In genomic region chr8:70810962-70811680, GRCm38 (mm10) we compare ENCODE assay signal across 20 mouse cellular contexts. TPM values are rescaled to one million over a fixed set of nuclear protein-coding genes. Genes with fewer than 3 reads are reported as not detected.
DNase-seq lines count a peak whose midpoint lies in the region; ATAC-seq lines count a peak whose summit lies in the region.
"Had no signal": no experiment of that assay in that cellular context is flagged by ENCODE, and none has a peak within 500 bp of the region (broad histone marks: within the 10 kb centered on the region; RNA-seq: fewer than 3 reads in every experiment).

No protein-coding gene starts in this region.

- H3K9me3 ChIP-seq in hindbrain, embryonic 12.5 days (replicated peaks) = no peaks in the 10 kb centered on the region
- no peaks in the 10 kb centered on the region for H3K9me3 ChIP-seq in forebrain, embryonic 11.5 days (ENCODE audit: control insufficient read depth, low read length)
- H3K9me3 ChIP-seq: limb, embryonic 15.5 days had no signal

- no peak overlapping the region for H3K27ac ChIP-seq in hindbrain, embryonic 12.5 days
- no peak overlapping the region for H3K27ac ChIP-seq in forebrain, embryonic 11.5 days (ENCODE audit: low read depth, low read length)
- H3K27ac ChIP-seq: hindbrain, embryonic 14.5 days; left cerebral cortex, adult 2 months; limb, embryonic 15.5 days had no signal

- no peak overlapping the region for H3K9ac ChIP-seq in hindbrain, embryonic 12.5 days
- H3K9ac ChIP-seq in forebrain, embryonic 11.5 days (ENCODE audit: low read length) = no peak overlapping the region
- H3K9ac ChIP-seq: hindbrain, embryonic 14.5 days; limb, embryonic 15.5 days had no signal

- ATAC-seq in megakaryocyte progenitor cell, adult 5-6 weeks (replicated peaks; ENCODE audit: poor library complexity) = peak; percentile 56
- ATAC-seq in hindbrain, embryonic 12.5 days (ENCODE audit: low FRiP score) = no peak
- ATAC-seq in forebrain, embryonic 11.5 days (replicated peaks; ENCODE audit: low FRiP score) = no peak; the same call in 1 of the 2 replicates

- peaks cover 37% of the 10 kb centered on the region for H3K27me3 ChIP-seq in hindbrain, embryonic 12.5 days
- no peaks in the 10 kb centered on the region; the same call in 1 of the 2 replicates for H3K27me3 ChIP-seq in forebrain, embryonic 11.5 days (ENCODE audit: control insufficient read depth, insufficient read depth, low read length)

- H3K4me1 ChIP-seq in hindbrain, embryonic 12.5 days = no peaks in the 10 kb centered on the region
- H3K4me1 ChIP-seq in forebrain, embryonic 11.5 days (replicated peaks; ENCODE audit: control insufficient read depth, insufficient read depth, low read length) = no peaks in the 10 kb centered on the region
- H3K4me1 ChIP-seq: limb, embryonic 15.5 days had no signal

- WGBS in hindbrain, embryonic 12.5 days = 74% methylated on average over 20 of the region's 20 CpGs
- WGBS in forebrain, embryonic 11.5 days = 73% methylated on average over 20 of the region's 20 CpGs

- H3K4me3 ChIP-seq in hindbrain, embryonic 12.5 days = no peak overlapping the region
- H3K4me3 ChIP-seq in forebrain, embryonic 11.5 days (ENCODE audit: low read depth, low read length) = no peak overlapping the region
- H3K4me3 ChIP-seq: erythroblast, embryonic 14.5 days; left cerebral cortex, adult 2 months; limb, embryonic 15.5 days had no signal

- H3K4me2 ChIP-seq in hindbrain, embryonic 12.5 days (replicated peaks) = no peak overlapping the region
- H3K4me2 ChIP-seq in forebrain, embryonic 11.5 days (ENCODE audit: low read depth, low read length, severe bottlenecking) = no peak overlapping the region
- H3K4me2 ChIP-seq: hindbrain, embryonic 14.5 days; limb, embryonic 15.5 days had no signal

- peak; percentile 53 for DNase-seq in CD4-positive, CD25-positive, alpha-beta regulatory T cell, adult 2 months (ENCODE audit: low read depth, low spot score)
- DNase-seq in T-cell, adult 2 months (ENCODE audit: low spot score) = peak; percentile 62
- peak; percentile 78 to 87 for DNase-seq in thymus, postnatal 36 days
- no peak for DNase-seq in forebrain, embryonic 11.5 days (ENCODE audit: low spot score)
- no peak for DNase-seq in gastrocnemius, adult 18-20 months (ENCODE audit: low spot score)
- DNase-seq: adrenal gland, adult 2 months; cerebellum, adult 2 months; embryo, embryonic 11 days; kidney, adult 9 months; lung, adult 18-20 months; right cerebral cortex, postnatal 4 days had no signal

- H3K36me3 ChIP-seq in hindbrain, embryonic 12.5 days = no peaks in the 10 kb centered on the region
- no peaks in the 10 kb centered on the region for H3K36me3 ChIP-seq in forebrain, embryonic 11.5 days (ENCODE audit: control insufficient read depth, insufficient read depth, low read length)
- H3K36me3 ChIP-seq: limb, embryonic 15.5 days had no signal

RNA-seq across cellular contexts. Expression of gene Il12rb1, which starts 2.9 kb away (rescaled TPM):
- 0.07 and 0.64 TPM in 2 replicates for total RNA-seq in megakaryocyte progenitor cell, adult 5-6 weeks (2015)
- total RNA-seq in megakaryocyte progenitor cell, adult 5-6 weeks (2017) = 1.0 and 1.7 TPM in 2 replicates
- polyA plus RNA-seq in hindbrain, embryonic 12.5 days (2016; fragmentation: Nextera tagmentation; extraction: Ambion mirVana) = not detected in 2 replicates
- polyA plus RNA-seq in forebrain, embryonic 11.5 days (2014; fragmentation: Nextera tagmentation; extraction: Ambion mirVana) = not detected in 2 replicates
- under 1 TPM in 1 of 2 experiments, not detected in 1; 0.07 TPM for total RNA-seq in gastrocnemius, adult 18-20 months (2021)
- total RNA-seq: gastrocnemius, postnatal 4 days had no signal
- polyA plus RNA-seq: heart, embryonic 14.5 days; hindbrain, embryonic 14.5 days; stomach, embryonic 14.5 days had no signal

RNA-seq across cellular contexts. Expression of gene Mast3, which starts 6.3 kb away (rescaled TPM):
- 48.7 and 50.0 TPM in 2 replicates for total RNA-seq in megakaryocyte progenitor cell, adult 5-6 weeks (2015)
- 13.9 and 16.7 TPM in 2 replicates for total RNA-seq in megakaryocyte progenitor cell, adult 5-6 weeks (2017)
- polyA plus RNA-seq in hindbrain, embryonic 12.5 days (2016; fragmentation: Nextera tagmentation; extraction: Ambion mirVana) = 16.0 and 17.7 TPM in 2 replicates
- polyA plus RNA-seq in forebrain, embryonic 11.5 days (2014; fragmentation: Nextera tagmentation; extraction: Ambion mirVana) = 15.9 and 17.4 TPM in 2 replicates
- total RNA-seq in gastrocnemius, adult 18-20 months (2021) = 1 to 10 TPM; 2.7 TPM

RNA-seq across cellular contexts. Expression of gene Arrdc2, which starts 28.4 kb away (rescaled TPM):
- 6.0 and 8.6 TPM in 2 replicates for total RNA-seq in megakaryocyte progenitor cell, adult 5-6 weeks (2015)
- 4.8 and 8.8 TPM in 2 replicates for total RNA-seq in megakaryocyte progenitor cell, adult 5-6 weeks (2017)
- 9.8 and 11.1 TPM in 2 replicates for polyA plus RNA-seq in hindbrain, embryonic 12.5 days (2016; fragmentation: Nextera tagmentation; extraction: Ambion mirVana)
- 6.3 and 7.2 TPM in 2 replicates for polyA plus RNA-seq in forebrain, embryonic 11.5 days (2014; fragmentation: Nextera tagmentation; extraction: Ambion mirVana)
- 100 to 1,000 TPM in 1 of 2 experiments, 10 to 100 TPM in 1; 58.3 to 202 TPM for total RNA-seq in gastrocnemius, adult 18-20 months (2021)

RNA-seq across cellular contexts. Expression of gene Pik3r2, which starts 34.6 kb away (rescaled TPM):
- total RNA-seq in megakaryocyte progenitor cell, adult 5-6 weeks (2015) = 5.7 and 6.0 TPM in 2 replicates
- 18.1 and 18.5 TPM in 2 replicates for total RNA-seq in megakaryocyte progenitor cell, adult 5-6 weeks (2017)
- polyA plus RNA-seq in hindbrain, embryonic 12.5 days (2016; fragmentation: Nextera tagmentation; extraction: Ambion mirVana) = 84.5 and 85.5 TPM in 2 replicates
- polyA plus RNA-seq in forebrain, embryonic 11.5 days (2014; fragmentation: Nextera tagmentation; extraction: Ambion mirVana) = 58.9 and 61.6 TPM in 2 replicates
- total RNA-seq in gastrocnemius, adult 18-20 months (2021) = 10 to 100 TPM; 13.3 to 15.1 TPM

RNA-seq across cellular contexts. Expression of gene Mpv17l2, which starts 50.4 kb away (rescaled TPM):
- 37.4 and 41.4 TPM in 2 replicates for total RNA-seq in megakaryocyte progenitor cell, adult 5-6 weeks (2015)
- 10.2 and 10.4 TPM in 2 replicates for total RNA-seq in megakaryocyte progenitor cell, adult 5-6 weeks (2017)
- 38.2 and 38.3 TPM in 2 replicates for polyA plus RNA-seq in hindbrain, embryonic 12.5 days (2016; fragmentation: Nextera tagmentation; extraction: Ambion mirVana)
- 31.0 and 34.1 TPM in 2 replicates for polyA plus RNA-seq in forebrain, embryonic 11.5 days (2014; fragmentation: Nextera tagmentation; extraction: Ambion mirVana)
- total RNA-seq in gastrocnemius, adult 18-20 months (2021) = 10 to 100 TPM; 19.9 to 20.9 TPM

Comparison
In these comparisons a context has a peak if more than half of its experiments do, and no peak if none do; other contexts are left out.
1. DNase-seq: peak in CD4-positive, CD25-positive, alpha-beta regulatory T cell, adult 2 months (single experiment), T-cell, adult 2 months (single experiment) and thymus, postnatal 36 days (2 of 2); none in forebrain, embryonic 11.5 days (single experiment) and gastrocnemius, adult 18-20 months (single experiment).
2. RNA of gene Arrdc2, which starts 28.4 kb away (total RNA-seq): 58.3 to 202 TPM in gastrocnemius, adult 18-20 months; 4.8 to 8.8 TPM in megakaryocyte progenitor cell, adult 5-6 weeks; every median in the first group is over 4 times any median in the second.